Mouse (Mus musculus) heart, embryonic 10.5 days (tissue): ENCODE measurements at regions not wholly inside any gene's neighbourhood (a gene's known extent, or its start where the extent isn't known, plus 50 kb on each side); places are given as distances from the start of the nearest gene placed in this dataset.

Source experiments
- DNase-seq: peaks from one replicate; pipeline ENCODE4 v3.0.0-alpha.2; 2017; ENCODE audit warnings: low spot score
- H3K27ac ChIP-seq: fragments of 300-500 bp; sonication (generic); 2 replicates; pipeline ENCODE4 v1.5.1; 2016; ENCODE audit warnings: mild to moderate bottlenecking
- H3K27me3 ChIP-seq: fragments of 300-500 bp; sonication (generic); 2 replicates; pipeline ENCODE4 v1.6.1; 2016; ENCODE audit warnings: mild to moderate bottlenecking; ENCODE audit not compliant: poor library complexity, insufficient read depth, severe bottlenecking
- H3K36me3 ChIP-seq: fragments of 300-500 bp; sonication (generic); 2 replicates; pipeline ENCODE4 v1.6.1; 2016; ENCODE audit warnings: mild to moderate bottlenecking, moderate library complexity
- H3K4me1 ChIP-seq: fragments of 300-500 bp; sonication (generic); 2 replicates; pipeline ENCODE4 v1.6.1; 2016; ENCODE audit warnings: mild to moderate bottlenecking
- H3K4me3 ChIP-seq: fragments of 300-500 bp; sonication (generic); 2 replicates; pipeline ENCODE4 v1.5.1; 2016; ENCODE audit warnings: mild to moderate bottlenecking, moderate library complexity
- H3K9me3 ChIP-seq: fragments of 300-500 bp; sonication (generic); 2 replicates; pipeline ENCODE4 v1.6.1; 2016; ENCODE audit warnings: mild to moderate bottlenecking, moderate library complexity
- WGBS: fragments of 180-500 bp; shearing (Covaris S2); methylation state at CpG from one replicate; pipeline ENCODE4 v1.1.7; 2016; 5-methylcytosine and 5-hydroxymethylcytosine counted together

- no peak overlapping the region for H3K27ac ChIP-seq
- no peaks in the 10 kb centered on the region for H3K27me3 ChIP-seq
- H3K36me3 ChIP-seq = no peaks in the 10 kb centered on the region
- no peak overlapping the region for H3K4me3 ChIP-seq
- no peak for DNase-seq
- H3K9me3 ChIP-seq = no peaks in the 10 kb centered on the region
- 33% methylated on average over 1 of the region's 1 CpGs for WGBS
- no peaks in the 10 kb centered on the region for H3K4me1 ChIP-seq
Measured at GRCm38 (mm10) chr9:78964813-78965212, 349.5 kb downstream of the Cd109 start.

DNA sequence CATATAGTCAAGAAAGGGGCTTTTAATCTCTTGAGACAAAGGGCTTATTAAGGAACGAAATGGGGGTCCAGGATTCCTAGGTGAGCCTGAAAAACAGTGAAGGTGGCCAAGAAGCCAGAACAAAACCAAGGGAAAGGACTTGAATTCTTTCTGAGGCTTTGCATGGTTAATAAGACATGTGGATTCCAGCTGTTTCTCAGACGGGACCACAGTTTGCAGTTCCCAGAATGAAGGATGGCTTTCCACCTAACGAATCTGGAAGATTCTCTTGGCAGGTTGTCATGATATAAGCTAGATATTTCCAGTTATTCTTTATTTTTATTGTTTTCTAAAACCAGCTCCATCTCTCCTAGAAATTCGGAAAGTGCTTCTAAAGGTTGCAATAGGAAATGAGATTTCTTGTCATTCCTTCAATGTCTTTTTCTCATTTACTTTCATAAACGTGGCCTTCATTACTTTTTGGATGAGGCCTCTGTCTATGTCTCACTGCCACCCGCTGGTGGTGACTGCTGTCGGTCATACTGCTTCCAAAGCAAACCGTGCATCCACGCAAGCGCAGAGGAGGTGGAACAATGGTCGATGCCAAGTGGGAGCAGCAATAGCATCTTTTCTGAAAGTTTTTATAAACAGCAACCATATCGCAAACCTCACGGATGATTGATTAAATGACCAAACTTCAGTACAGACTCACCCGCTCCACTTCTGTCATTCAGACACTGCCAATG lies 350.0 kb downstream of the Cd109 start:
- Histone ChIP-seq H3K27ac (no peak overlapping the region), H3K27me3 (no peaks in the 10 kb centered on the region), H3K4me1 (no peaks in the 10 kb centered on the region), H3K4me3 (no peak overlapping the region), H3K9me3 (no peaks in the 10 kb centered on the region), H3K36me3 (no peaks in the 10 kb centered on the region)
- 76% methylated on average over 14 of the region's 14 CpGs for WGBS
- no peak for DNase-seq

GRCm38 (mm10) chr9:78971731-78972130 lies 356.4 kb downstream of the Cd109 start:
- H3K27ac ChIP-seq = no peak overlapping the region
- no peaks in the 10 kb centered on the region for H3K36me3 ChIP-seq
- WGBS = 76% methylated on average over 3 of the region's 3 CpGs
- no peaks in the 10 kb centered on the region for H3K27me3 ChIP-seq
- H3K4me3 ChIP-seq = no peak overlapping the region
- no peaks in the 10 kb centered on the region for H3K4me1 ChIP-seq
- DNase-seq = no peak
- H3K9me3 ChIP-seq = no peaks in the 10 kb centered on the region

DNA sequence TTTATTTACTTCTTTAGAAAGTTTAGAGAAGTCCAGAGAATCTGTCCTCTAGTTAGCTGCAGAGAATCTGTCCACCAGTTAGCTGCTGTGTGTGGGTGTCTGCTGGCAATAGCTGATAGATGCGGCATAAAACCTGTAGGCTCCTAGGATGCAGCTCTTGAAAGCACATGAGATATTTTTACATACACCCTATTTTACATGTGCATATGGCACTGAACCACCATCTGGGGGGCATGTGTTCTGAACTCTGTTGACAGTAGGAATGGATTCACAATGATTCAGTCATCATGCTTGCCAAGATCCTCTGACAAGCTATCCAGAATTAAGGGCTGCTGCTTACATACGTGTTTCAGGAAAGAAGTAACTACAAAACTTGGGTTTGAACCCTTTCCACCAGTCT lies 368.4 kb downstream of the Cd109 start:
- Histone ChIP-seq H3K9me3 (no peaks in the 10 kb centered on the region), H3K4me1 (no peaks in the 10 kb centered on the region), H3K4me3 (no peak overlapping the region), H3K27ac (no peak overlapping the region), H3K36me3 (no peaks in the 10 kb centered on the region), H3K27me3 (no peaks in the 10 kb centered on the region)
- 87% methylated on average over 2 of the region's 2 CpGs for WGBS
- no peak for DNase-seq

DNA sequence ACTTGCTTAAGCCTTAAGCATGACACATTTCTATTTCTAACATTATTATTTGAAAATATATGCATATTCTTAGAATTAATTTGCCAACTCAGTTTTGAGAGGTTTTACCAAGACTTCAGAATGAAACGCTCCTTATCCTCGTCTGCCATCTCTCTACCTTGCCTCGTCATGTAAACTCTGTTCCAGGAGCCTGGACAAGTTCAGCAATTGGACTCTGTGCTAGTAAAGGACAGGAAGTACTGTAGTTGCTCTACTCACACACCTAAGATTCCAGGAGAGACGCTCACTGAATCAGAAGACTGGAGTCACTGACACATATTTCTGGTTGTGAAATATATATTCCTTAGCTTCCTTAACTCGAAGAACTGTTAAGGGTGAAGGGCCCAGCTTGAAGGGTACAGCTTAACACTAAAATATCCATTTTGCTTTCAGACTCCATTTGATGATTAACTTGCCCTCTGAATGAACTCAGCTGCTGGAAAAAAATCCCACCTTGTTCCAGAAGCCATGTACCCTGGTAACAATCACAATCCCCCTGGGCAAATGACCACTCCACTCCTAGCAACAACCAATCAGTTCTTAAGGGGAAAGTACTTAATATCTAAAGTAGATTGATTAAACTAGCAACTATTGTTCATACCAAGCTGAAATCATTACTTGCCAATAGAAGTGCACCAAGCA lies 370.0 kb downstream of the Cd109 start:
- no peak overlapping the region for H3K4me3 ChIP-seq
- no peaks in the 10 kb centered on the region for H3K9me3 ChIP-seq
- no peak overlapping the region for H3K27ac ChIP-seq
- WGBS = 86% methylated on average over 5 of the region's 5 CpGs
- DNase-seq = no peak
- no peaks in the 10 kb centered on the region for H3K36me3 ChIP-seq
- no peaks in the 10 kb centered on the region for H3K4me1 ChIP-seq
- H3K27me3 ChIP-seq = no peaks in the 10 kb centered on the region

DNA sequence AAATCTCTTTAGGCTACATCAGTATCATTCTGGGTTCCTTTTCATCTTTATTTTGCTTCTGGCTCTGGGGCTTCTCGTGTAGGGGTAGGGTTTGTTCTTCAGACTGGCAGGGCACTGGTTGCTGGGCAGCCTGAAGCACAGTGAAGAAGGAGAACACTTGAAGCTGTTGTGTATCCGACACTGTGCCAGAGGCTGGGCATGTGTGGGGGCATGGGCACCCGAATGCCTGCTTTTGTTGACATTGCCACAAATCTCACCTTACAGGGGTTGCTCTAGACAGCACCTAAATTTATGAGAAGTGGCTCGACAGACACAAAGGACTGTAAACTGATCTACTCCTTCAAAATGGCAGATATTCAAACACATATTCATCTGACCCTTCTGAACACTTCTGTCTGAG lies 376.0 kb downstream of the Cd109 start:
- Histone ChIP-seq H3K4me1 (no peaks in the 10 kb centered on the region), H3K27me3 (no peaks in the 10 kb centered on the region), H3K27ac (no peak overlapping the region), H3K36me3 (no peaks in the 10 kb centered on the region), H3K9me3 (no peaks in the 10 kb centered on the region), H3K4me3 (no peak overlapping the region)
- 84% methylated on average over 4 of the region's 4 CpGs for WGBS
- DNase-seq = no peak

DNA sequence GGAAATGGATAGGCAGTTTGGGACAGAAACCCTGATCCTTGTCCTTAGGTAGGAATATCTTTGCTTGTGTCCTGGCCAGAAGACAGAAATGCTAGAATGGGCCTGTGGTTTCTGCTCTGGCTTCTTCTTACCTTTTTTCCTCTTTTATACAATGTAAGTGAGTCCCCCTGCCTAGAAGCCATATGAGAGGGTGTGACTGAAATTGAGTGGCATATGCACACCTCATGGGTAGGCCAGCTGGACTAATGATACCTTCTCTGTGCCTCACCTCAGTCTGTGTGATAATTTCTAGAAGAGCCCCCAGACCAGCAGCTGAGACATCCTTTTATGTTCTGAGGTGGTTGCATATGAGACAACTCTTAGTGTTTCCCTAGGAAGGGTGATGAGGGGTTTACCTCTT lies 385.7 kb downstream of the Cd109 start:
- Histone ChIP-seq H3K36me3 (no peaks in the 10 kb centered on the region), H3K9me3 (no peaks in the 10 kb centered on the region), H3K27me3 (no peaks in the 10 kb centered on the region), H3K27ac (no peak overlapping the region), H3K4me3 (no peak overlapping the region), H3K4me1 (no peaks in the 10 kb centered on the region)
- no peak for DNase-seq

DNA sequence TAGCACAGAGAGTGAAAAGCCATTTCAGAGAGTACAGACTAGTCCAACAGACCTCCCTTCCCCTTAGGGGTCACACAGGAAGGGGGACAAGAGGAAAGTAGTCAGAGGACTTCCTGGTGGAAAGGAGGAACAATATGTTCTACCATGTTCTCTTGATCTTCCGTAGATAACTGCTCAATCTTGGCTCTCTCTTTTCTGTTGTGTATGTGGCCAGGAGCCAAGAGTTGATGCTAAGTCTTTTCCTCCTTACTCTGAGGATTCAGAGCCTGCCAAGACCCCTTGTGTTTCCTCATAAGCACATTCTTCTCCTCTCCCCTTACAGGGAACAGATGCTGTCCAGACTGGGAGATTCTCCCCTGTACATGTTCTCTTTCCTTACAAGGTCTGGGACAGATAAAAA lies 386.6 kb downstream of the Cd109 start:
- H3K36me3 ChIP-seq = no peaks in the 10 kb centered on the region
- DNase-seq = no peak
- no peak overlapping the region for H3K27ac ChIP-seq
- WGBS = 93% methylated on average over 1 of the region's 1 CpGs
- no peak overlapping the region for H3K4me3 ChIP-seq
- H3K27me3 ChIP-seq = no peaks in the 10 kb centered on the region
- H3K9me3 ChIP-seq = no peaks in the 10 kb centered on the region
- no peaks in the 10 kb centered on the region for H3K4me1 ChIP-seq

GRCm38 (mm10) chr9:79004296-79004980 lies 389.1 kb downstream of the Cd109 start:
- H3K4me3 ChIP-seq = no peak overlapping the region
- no peaks in the 10 kb centered on the region for H3K4me1 ChIP-seq
- no peak for DNase-seq
- H3K27me3 ChIP-seq = no peaks in the 10 kb centered on the region
- no peaks in the 10 kb centered on the region for H3K36me3 ChIP-seq
- no peaks in the 10 kb centered on the region for H3K9me3 ChIP-seq
- H3K27ac ChIP-seq = no peak overlapping the region
- WGBS = 81% methylated on average over 3 of the region's 3 CpGs

DNA sequence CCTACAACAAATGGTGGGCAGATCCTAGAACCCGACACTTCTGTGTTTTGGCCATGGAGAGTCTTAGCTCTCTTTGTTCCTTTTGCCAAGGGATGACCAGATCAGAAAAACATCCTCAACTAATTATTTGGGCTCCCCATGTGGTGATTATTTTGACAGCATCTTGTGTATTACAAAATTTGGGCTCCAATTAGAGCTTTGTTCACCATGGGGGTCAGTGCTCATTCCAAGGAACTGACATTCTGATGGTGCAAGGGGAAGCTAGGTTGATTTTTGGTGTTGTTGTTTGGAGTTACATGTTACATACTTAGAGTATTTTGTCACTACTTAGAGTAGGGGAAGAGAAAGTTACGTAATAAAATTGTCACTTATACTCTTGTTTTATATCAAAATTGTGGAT lies 406.9 kb downstream of the Cd109 start:
- Histone ChIP-seq H3K9me3 (no peaks in the 10 kb centered on the region), H3K27me3 (no peaks in the 10 kb centered on the region)

DNA sequence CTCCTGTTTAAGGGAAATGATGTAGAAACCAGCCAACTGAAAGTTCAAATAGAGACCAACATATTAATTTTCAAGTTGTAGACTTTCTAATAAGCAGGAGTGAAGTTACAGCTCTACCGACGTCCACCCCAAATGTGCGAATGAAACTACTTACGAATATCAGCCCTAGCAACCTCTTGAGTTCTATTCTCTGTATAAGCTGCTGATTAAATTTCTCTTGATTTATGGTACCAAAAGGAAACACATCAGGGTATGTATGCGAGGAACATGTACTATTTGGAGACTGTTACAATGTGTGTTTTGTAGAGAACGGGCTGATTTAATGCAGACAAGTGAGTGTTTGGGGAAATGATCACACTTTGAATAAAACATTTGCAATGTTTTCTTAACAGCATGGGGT lies 412.9 kb downstream of the Cd109 start:
- Histone ChIP-seq H3K4me3 (no peak overlapping the region), H3K9me3 (no peaks in the 10 kb centered on the region), H3K36me3 (no peaks in the 10 kb centered on the region), H3K4me1 (no peaks in the 10 kb centered on the region), H3K27ac (no peak overlapping the region), H3K27me3 (no peaks in the 10 kb centered on the region)
- WGBS = 92% methylated on average over 6 of the region's 6 CpGs
- DNase-seq = no peak

More for the DNA sequence above, 406.9 kb downstream of the Cd109 start:
- Histone ChIP-seq H3K4me3 (no peak overlapping the region), H3K4me1 (no peaks in the 10 kb centered on the region), H3K27ac (no peak overlapping the region), H3K36me3 (no peaks in the 10 kb centered on the region)
- WGBS = 80% methylated on average over 2 of the region's 2 CpGs
- DNase-seq = no peak

- H3K9me3 ChIP-seq = no peaks in the 10 kb centered on the region
- WGBS = 72% methylated on average over 9 of the region's 9 CpGs
Measured at GRCm38 (mm10) chr9:79029456-79029855, 414.1 kb downstream of the Cd109 start.

DNA sequence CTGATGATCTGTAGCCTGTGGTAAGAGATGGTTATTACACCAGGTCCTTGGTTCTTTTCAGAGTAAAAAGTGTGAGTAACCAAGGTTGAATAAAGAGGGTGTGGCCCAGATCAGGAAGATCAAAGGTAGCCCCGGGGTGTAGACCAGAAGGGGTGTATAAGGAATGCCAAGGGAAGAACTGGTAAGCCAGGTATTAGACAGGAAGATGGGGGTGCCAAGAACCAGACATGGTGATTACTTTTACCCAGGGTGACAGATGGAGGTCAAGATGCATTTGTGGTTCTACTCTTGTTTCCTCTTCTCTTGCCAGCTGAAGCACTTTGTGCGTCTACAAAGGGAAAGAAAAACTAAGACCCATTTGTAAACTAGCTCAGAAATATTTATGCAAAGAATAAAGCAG lies 420.3 kb downstream of the Cd109 start:
- no peak overlapping the region for H3K4me3 ChIP-seq
- no peak for DNase-seq
- no peaks in the 10 kb centered on the region for H3K4me1 ChIP-seq
- H3K27me3 ChIP-seq = no peaks in the 10 kb centered on the region
- H3K27ac ChIP-seq = no peak overlapping the region
- 61% methylated on average over 2 of the region's 2 CpGs for WGBS
- no peaks in the 10 kb centered on the region for H3K9me3 ChIP-seq
- H3K36me3 ChIP-seq = no peaks in the 10 kb centered on the region

More at GRCm38 (mm10) chr9:79029456-79029855, 414.1 kb downstream of the Cd109 start:
- Histone ChIP-seq H3K4me1 (no peaks in the 10 kb centered on the region), H3K36me3 (no peaks in the 10 kb centered on the region), H3K4me3 (no peak overlapping the region), H3K27ac (no peak overlapping the region), H3K27me3 (no peaks in the 10 kb centered on the region)
- DNase-seq = no peak
